Mouse (Mus musculus) heart, adult 2 months (tissue): ENCODE measurements around the gene Fzd5.

ENCODE experiments used
- CTCF ChIP-seq: fragments of 200-600 bp; IDR thresholded peaks from 2 replicates; pipeline ENCODE4 v1.8.1; 2022; ENCODE audit warnings: antibody characterized with exemption, mild to moderate bottlenecking, moderate library complexity
- EP300 ChIP-seq: fragments of 200-500 bp; IDR thresholded peaks from 2 replicates; pipeline ENCODE4 v1.6.1; 2011; ENCODE audit warnings: low read depth, low read length, control low read depth; ENCODE audit not compliant: insufficient read depth
- POLR2A ChIP-seq: fragments of 200-500 bp; IDR thresholded peaks from 2 replicates; pipeline ENCODE4 v1.6.1; 2011; ENCODE audit warnings: mild to moderate bottlenecking, low read depth, low read length, control low read depth; ENCODE audit not compliant: insufficient read depth

DNA sequence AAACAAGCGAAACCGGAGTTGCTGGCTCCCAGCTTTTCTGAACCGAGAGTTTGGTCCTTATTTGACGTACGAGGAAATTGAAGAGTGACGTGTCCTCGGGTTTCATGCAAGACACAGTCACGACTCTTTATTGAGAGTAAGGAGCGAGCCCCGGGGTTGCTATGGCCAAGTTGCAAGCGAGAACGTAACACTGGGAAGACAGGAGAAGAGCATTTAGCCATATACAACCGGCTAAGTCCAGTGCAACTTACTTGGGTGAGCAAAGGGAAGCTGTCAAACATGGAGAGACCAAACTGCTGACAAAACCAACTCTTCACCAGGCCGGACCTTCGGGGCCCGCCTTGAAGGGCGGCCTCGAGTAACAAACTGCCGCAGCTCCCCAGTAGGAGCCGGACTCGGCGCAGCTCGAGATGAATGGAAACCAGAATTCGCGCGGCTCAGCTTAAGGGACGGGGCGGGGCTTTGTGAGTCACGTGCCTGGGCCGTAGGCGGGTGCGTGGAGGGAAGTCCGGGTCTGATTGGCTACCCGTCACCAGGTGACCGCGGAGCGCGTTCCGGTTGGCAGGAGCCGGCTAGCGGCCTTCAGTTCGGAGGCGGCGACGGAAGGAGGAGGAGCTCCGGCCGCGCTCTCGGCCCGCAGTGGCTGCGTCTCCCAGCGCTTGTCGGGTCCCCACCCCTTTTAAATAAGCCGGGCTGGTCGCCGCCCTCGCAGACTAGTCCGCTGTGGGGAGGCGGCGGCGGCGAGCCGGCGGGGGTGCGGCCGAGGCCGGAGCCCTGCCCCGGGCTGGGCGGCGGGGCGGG lies 47.1 kb downstream of the Fzd5 start, which contains the start of gene Ccnyl1:
- TF ChIP-seq EP300 (0 out of 2 replicates have a peak, but pooled peaks have one; percentile 6), POLR2A (peak; percentile 61), CTCF (peak; percentile 38)
